Mouse (Mus musculus) duodenum, adult 2 months (tissue): ENCODE results near the gene Mphosph10. TPM values are rescaled to one million over a fixed set of nuclear protein-coding genes. Genes with fewer than 3 reads are reported as not detected.

Experiments used
- polyA plus RNA-seq: library from polyadenylated mRNA; depleted of rRNA; stranded (reverse); fragments of >200 nt; gene quantifications from 2 replicates; pipeline ENCODE4 v1.2.3, GENCODE M21; 2012; ENCODE audit warnings: low replicate concordance; rRNA removed

The Mphosph10 gene
- not detected in 2 replicates for polyA plus RNA-seq

GRCm38 (mm10) chr7:64392122-64392818, at the start of gene Mphosph10, which contains the start of gene Mcee:
Gene Mphosph10, minus strand, starts transcription at chr7:64392268.
Gene Mcee, plus strand, starts transcription at chr7:64392607.

DNA sequence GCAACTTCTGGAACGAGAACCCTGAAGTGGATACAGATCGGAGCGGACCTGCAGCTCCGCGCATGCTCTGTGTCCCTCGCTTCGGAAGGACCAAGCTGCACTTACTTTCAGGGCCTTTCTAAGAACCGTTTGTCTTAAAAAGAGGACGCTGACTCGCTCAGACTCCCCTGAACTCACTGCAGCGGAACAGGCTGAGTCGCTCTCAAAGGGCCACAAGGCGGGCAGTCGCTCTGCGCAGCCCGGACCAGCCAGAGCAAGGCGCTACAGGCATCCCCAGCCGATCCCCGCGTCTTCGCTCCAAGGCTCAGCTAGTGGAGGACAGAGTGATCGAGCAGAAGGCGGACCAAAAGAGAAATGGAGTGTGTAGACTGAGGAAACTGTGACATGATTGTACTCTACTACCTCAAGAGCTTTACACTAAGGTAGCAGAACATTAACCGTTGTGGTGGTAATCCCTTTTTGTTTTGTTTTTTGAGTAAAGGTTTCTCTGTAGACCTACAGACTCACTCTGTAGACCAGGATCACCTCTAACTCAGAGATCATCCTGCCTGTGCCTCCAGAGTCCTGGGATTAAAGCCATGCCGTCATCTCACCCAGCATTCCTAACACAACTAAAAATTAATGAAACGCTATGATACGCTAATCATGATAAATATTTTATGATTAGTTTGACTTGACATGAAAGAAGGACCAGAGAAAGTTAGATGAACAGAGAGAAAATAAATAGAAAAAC, 18.1 kb downstream of the Mphosph10 start, which contains the start of gene Fan1:
TSS of gene Fan1 (minus strand) at position 266 of the 733 bp plus-strand sequence.

Other genes starting within 250 kb of the Mphosph10 start
- gene Trpm1, start 238.4 kb downstream of the Mphosph10 start, polyA plus RNA-seq, result not detected in 2 replicates
- gene Mtmr10, start 104.6 kb downstream of the Mphosph10 start, polyA plus RNA-seq, result 0.85 and 1.6 TPM in 2 replicates
- 0.70 and 1.3 TPM in 2 replicates for gene Fan1, start 18.2 kb downstream of the Mphosph10 start, polyA plus RNA-seq
- gene Mcee, start 339 bp upstream of the Mphosph10 start, polyA plus RNA-seq, result 5.5 and 8.8 TPM in 2 replicates
- 1.9 and 2.3 TPM in 2 replicates for gene Apba2, start 109.4 kb upstream of the Mphosph10 start, polyA plus RNA-seq